Mouse (Mus musculus) olfactory bulb, adult 2 months (tissue): ENCODE data around the gene Fam25c.

Experiments
- CTCF ChIP-seq: fragments of 200-500 bp; IDR thresholded peaks from 2 replicates; pipeline ENCODE4 v1.5.1; 2012; ENCODE audit warnings: low read depth, mild to moderate bottlenecking, low read length, moderate library complexity; ENCODE audit not compliant: insufficient read depth
- POLR2A ChIP-seq: fragments of 200-500 bp; IDR thresholded peaks from 2 replicates; pipeline ENCODE4 v1.6.1; 2012; ENCODE audit warnings: mild to moderate bottlenecking, low read depth, low read length, moderate library complexity; ENCODE audit not compliant: insufficient read depth

DNA sequence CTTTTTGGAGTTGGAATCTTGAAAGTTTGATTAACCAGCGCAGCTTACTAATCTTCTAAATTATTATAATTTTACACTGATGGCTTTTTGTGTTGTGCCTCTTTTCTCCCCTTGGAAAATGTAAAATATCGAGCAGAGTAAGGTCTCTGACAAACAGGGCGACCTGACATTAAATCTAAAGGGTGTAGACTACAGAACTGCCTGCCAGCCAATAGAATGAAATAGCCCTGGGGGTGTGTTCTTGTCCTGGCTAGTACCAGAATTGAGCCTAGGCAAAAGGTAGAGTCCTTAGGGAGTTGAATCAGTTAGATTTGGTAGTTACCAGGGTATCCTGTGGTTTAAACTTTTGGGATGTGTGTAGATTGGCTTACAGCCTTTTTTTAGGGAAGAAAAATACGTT is 43.5 kb downstream of the Fam25c start:
- TF ChIP-seq CTCF (no peak), POLR2A (no peak)
